Mouse (Mus musculus) liver, embryonic 14 days (tissue): ENCODE results near the gene Olfr493. TPM values are rescaled to one million over a fixed set of nuclear protein-coding genes. Genes with fewer than 3 reads are reported as not detected.

Source experiments
- polyA plus RNA-seq: library from polyadenylated mRNA; depleted of rRNA; stranded (reverse); fragments of >200 nt; gene quantifications from 2 replicates; pipeline ENCODE4 v1.2.3, GENCODE M21; 2012; rRNA removed

Gene Olfr493
- polyA plus RNA-seq = not detected in 2 replicates

GRCm38 (mm10) chr7:108346879-108347278, at the start of gene Olfr493:
Olfr493 (minus strand) TSS chr7:108346979.

GRCm38 (mm10) chr7:108392867-108393266, 46.1 kb upstream of the Olfr493 start, which contains the start of gene Olfr495:
Olfr495 (plus strand) TSS chr7:108393167.

GRCm38 (mm10) chr7:108365035-108365434, 18.3 kb upstream of the Olfr493 start, which contains the start of gene Olfr494:
Olfr494 (plus strand) TSS chr7:108365335.

GRCm38 (mm10) chr7:108323574-108323973, 23.2 kb downstream of the Olfr493 start, which contains the start of gene Olfr492:
Olfr492 (minus strand) TSS chr7:108323674.

GRCm38 (mm10) chr7:108313151-108313550, 33.6 kb downstream of the Olfr493 start, which contains the start of gene Olfr491:
Olfr491 (plus strand) TSS chr7:108313451.

Other genes with a start within 250 kb of the Olfr493 start
- gene Olfr482, start 249.4 kb downstream of the Olfr493 start, polyA plus RNA-seq = not detected in 2 replicates
- gene Olfr483, start 246.1 kb downstream of the Olfr493 start, polyA plus RNA-seq = not detected in 2 replicates
- gene Olfr484, start 219.5 kb downstream of the Olfr493 start, polyA plus RNA-seq = not detected in 2 replicates
- gene Olfr485, start 187.1 kb downstream of the Olfr493 start, polyA plus RNA-seq = not detected in 2 replicates
- not detected in 2 replicates for gene Olfr486, start 174.2 kb downstream of the Olfr493 start, polyA plus RNA-seq
- not detected in 2 replicates for gene Olfr487, start 132.3 kb downstream of the Olfr493 start, polyA plus RNA-seq
- gene Olfr488, start 88.6 kb downstream of the Olfr493 start, polyA plus RNA-seq = not detected in 2 replicates
- gene Olfr490, start 58.0 kb downstream of the Olfr493 start, polyA plus RNA-seq = not detected in 2 replicates
- not detected in 2 replicates for gene Olfr491, start 33.5 kb downstream of the Olfr493 start, polyA plus RNA-seq
- not detected in 2 replicates for gene Olfr492, start 23.3 kb downstream of the Olfr493 start, polyA plus RNA-seq
- gene Olfr494, start 18.4 kb upstream of the Olfr493 start, polyA plus RNA-seq = not detected in 2 replicates
- not detected in 2 replicates for gene Olfr495, start 46.2 kb upstream of the Olfr493 start, polyA plus RNA-seq
- gene Olfr497, start 73.4 kb upstream of the Olfr493 start, polyA plus RNA-seq = not detected in 2 replicates
- not detected in 2 replicates for gene Olfr498, start 118.3 kb upstream of the Olfr493 start, polyA plus RNA-seq
- gene Olfr502, start 178.1 kb upstream of the Olfr493 start, polyA plus RNA-seq = not detected in 2 replicates
- not detected in 2 replicates for gene Olfr503, start 197.5 kb upstream of the Olfr493 start, polyA plus RNA-seq
- gene Olfr504, start 218.8 kb upstream of the Olfr493 start, polyA plus RNA-seq = not detected in 2 replicates